Mouse (Mus musculus) thymus, postnatal 36 days (tissue): ENCODE results near the gene Anp32e.
"Not testable (repeated sequence)": the region's sequence is repeated elsewhere in the genome, so short reads cannot be mapped to it uniquely, and the experiment has no call there.

ENCODE experiments used
- DNase-seq, 2 experiments: peaks; one replicate each; pipeline ENCODE4 v3.0.0; 2022; ENCODE audit warnings: mixed read lengths in 2 of 2

Anp32e gene

GRCm38 (mm10) chr3:95904568-95904967 lies 24.5 kb upstream of the Anp32e start, which contains the start of gene Car14:
Gene Car14 (minus strand): TSS chr3:95904691.
- DNase-seq = no peak

DNA sequence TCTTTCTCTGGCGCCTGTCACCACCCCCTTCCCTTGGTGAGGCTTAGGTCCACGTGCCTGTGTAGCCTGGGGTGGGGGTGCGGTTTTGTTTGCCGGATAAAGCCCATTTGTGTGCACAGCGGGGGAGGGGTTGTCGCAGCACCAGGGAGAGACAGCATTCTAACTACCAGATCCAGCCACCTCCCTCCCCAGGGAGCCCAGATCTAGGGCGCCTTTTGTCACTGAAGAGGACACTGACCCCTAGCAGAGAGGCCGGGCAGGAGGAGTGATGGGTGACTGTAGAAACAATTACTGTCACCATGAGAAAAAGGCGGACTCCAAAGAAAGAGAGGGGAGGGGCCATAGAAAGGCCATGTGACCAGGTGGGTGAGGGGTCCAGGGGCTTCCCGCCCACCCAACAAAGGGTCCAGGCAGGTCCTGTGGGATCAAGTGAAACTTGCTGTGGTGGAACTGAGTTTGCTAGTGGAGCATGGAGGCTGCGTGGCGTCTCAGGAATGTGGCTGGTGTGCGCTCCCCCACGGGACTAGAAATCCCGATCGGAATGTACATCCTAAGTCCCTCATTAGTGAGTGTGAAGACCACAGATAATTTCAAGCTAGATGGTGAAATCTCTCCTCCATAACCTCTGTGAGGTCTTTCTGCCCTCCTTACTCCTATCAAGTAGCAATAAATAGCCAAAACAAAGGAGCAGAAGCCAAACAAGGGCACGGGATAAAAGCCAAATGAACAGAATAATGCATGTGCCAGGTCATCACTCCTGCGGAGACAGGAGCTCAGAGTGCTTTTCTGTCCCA lies 23.7 kb upstream of the Anp32e start:
- DNase-seq = peak; percentile 36 to 61

- peak; percentile 58 to 62 for DNase-seq
Measured at GRCm38 (mm10) chr3:95905940-95906492, 23.0 kb upstream of the Anp32e start.

DNA sequence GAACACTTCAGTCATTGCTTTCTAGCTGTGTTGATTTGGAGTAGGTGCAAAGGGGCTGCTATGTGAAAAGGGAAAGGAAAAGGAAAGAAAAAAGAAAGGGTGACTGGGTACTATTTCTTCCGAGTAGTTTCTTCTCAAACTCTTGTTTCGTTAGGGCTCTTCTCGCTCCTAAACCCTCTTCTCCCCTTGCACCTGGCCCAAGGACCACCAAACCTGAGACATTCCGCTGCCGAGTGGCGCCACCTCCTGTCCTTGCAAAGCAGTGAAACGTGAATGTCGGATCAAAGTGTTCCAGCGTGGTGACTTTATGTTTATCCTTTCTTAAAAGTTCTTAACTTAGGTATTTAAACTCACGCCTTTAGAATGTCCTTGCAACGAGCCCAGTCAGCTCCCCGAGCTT lies 22.2 kb upstream of the Anp32e start:
- peak; percentile 80 to 81 for DNase-seq

- DNase-seq = no peak
Measured at GRCm38 (mm10) chr3:95907613-95908012, 21.4 kb upstream of the Anp32e start.

GRCm38 (mm10) chr3:95914706-95915105 lies 14.3 kb upstream of the Anp32e start:
- DNase-seq = no peak

DNA sequence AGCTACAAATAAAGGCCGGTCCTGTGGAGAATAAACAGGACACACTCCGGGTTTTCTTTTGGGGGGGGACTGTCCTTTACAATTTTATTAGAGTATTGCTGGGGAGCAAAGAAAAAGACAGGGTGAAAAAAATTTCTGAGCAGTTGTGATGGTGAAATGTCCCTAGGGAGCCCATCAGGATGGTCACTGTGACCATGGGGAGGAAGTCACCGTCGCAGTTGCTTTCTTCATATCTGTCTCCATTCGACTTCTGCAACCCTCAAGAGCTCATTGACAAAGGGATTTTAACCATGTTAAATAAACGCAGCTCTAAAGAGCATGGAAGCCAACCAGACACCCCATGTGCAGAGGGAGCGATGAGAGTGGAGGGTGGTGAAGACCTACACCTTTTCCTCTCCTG lies 12.3 kb upstream of the Anp32e start:
- no peak for DNase-seq

GRCm38 (mm10) chr3:95920532-95920931 lies 8.5 kb upstream of the Anp32e start:
- DNase-seq = not testable (repeated sequence)

GRCm38 (mm10) chr3:95923429-95923828 lies 5.6 kb upstream of the Anp32e start:
- DNase-seq = not testable (repeated sequence)

DNA sequence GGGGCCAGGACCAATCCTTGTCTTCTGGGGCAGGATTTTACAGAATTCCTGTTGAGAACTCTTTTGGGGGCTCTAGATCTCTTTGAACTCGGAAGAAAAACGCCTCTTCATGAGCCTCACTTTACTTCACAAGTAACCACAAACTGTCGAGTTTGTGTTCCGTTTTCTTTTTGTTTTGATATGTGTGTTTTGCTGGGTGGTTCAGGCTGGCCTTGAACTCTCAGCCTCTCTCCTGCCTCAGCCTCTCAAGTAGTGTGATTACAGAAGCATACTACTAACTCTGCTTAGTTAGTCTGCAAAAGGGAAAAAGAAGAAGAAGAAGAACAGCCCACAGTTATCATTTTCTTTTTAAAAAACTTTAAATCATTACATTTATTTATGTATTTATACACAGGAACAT lies 4.9 kb upstream of the Anp32e start:
- peak; percentile 19 to 49 for DNase-seq

GRCm38 (mm10) chr3:95925087-95925486 lies 4.0 kb upstream of the Anp32e start:
- no peak for DNase-seq

DNA sequence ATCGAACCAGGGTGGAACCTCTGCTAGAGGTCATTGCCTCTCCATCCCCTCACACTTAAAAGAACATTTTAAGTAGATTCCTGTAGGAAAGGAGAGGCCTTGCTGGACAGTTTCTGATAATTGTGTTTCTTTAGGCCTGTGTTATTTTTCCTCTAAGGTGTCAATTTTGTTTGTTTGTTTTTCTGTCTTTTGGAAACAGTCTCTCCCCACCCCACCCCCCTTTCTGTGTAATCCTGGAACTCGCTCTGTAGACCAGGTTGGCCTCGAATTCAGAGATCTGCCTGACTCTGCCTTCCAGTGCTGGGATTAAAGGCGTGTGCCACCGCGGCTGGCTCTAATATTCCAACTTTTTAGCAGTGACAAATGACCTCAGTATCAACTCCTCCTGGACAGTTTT lies 787 bp upstream of the Anp32e start:
- DNase-seq = no peak

DNA sequence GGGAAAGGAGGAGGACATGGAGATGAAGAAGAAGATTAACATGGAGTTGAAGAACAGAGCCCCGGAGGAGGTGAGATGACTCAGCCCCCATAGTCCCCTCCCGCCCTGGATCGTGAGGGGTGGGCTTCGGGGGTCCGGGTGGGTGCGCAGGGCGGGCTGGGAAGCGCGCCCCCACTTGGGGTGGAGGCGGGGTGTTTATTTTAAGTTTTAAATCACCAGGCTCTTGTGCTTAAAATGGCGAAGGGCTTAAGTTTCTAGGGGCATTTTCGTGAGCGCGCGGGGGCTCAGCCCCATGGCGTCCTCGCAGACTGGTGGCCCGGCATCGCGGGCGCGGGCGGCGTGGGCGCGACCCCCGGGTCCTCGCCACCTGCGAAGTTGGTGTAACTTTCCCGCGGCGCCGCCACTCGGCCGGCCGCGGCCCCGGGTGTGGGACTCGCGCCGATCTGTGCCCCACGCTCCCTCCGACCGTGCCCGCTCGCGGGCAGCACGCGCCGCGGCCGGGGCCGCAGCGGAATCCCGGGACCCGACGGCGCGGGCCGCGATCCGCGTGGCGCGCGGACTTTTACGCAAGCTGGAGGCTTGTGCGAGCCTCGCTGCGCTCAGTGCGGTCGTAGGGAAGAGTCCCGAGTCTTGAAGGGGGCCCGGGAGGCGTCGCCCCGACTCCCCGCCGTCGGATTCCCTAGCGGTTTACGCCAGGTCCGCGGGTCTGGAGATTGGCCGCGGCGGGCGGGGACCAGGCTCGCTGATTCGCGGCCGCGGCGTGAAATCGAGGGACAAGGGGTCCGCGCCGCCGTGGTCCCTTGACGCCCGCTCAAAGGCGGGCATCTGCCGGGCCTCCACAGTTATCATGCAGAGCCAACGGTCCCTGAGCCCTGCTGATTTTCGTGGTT lies 780 bp downstream of the Anp32e start:
- peak; percentile 61 to 69 for DNase-seq

DNA sequence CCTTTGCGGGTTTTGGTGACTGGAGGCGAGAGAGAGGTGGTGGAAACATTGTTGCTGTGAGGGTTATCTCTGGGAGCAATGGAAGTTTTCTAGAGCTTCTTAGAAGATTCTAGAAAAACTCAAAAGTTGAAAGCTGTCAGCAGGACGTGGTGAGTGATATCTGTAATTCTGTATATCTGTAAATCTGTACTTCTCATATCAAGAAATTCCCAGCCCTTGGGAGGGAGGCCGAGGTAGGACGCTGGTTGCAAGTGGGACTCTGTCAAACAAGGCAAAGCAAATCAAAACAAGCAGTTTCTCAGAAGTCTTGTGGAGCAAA lies 1.4 kb downstream of the Anp32e start:
- DNase-seq = peak in 1 of 2 experiments; percentile 35

GRCm38 (mm10) chr3:95931471-95931870 lies 2.4 kb downstream of the Anp32e start:
- no peak for DNase-seq

DNA sequence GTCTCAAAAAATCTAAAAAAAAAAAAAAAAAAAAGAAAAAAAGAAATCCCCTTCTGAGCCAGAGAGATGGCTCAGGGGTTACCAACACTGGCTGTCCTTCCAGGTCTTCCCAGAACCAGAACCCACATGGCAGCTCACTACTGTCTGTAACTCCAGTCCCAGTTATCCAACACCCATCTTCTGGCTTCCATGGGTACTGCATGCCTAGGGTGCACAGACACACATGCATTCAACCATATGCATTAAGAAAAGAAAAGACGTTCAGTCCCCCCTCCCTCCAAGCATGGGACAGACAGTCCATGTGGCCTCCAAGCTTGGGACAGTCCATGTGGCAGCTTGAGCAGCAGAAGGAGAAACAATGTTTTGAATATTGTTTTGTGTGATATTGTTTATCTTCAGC lies 3.1 kb downstream of the Anp32e start:
- DNase-seq = no peak

GRCm38 (mm10) chr3:95932566-95932965 lies 3.5 kb downstream of the Anp32e start:
- DNase-seq = no peak

- no peak for DNase-seq
Measured at GRCm38 (mm10) chr3:95933111-95933750, 4.2 kb downstream of the Anp32e start.

DNA sequence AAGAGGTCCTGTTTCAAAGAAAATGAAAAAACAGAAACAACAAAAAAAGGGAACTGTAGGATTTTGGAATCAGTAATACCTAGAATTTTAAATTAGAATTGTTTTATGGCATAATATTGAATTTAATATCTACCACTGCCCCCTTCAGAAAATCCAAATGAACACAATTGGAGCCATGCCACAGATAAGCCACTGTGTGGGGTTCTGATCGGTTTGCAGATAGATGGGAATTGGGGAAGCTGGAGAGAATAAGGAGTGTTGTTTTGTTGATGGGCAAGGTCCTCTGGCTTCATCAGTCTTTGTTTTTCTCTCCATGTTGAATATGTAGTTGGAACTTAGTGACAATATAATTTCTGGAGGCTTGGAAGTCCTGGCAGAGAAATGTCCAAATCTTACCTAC lies 5.4 kb downstream of the Anp32e start:
- no peak for DNase-seq

DNA sequence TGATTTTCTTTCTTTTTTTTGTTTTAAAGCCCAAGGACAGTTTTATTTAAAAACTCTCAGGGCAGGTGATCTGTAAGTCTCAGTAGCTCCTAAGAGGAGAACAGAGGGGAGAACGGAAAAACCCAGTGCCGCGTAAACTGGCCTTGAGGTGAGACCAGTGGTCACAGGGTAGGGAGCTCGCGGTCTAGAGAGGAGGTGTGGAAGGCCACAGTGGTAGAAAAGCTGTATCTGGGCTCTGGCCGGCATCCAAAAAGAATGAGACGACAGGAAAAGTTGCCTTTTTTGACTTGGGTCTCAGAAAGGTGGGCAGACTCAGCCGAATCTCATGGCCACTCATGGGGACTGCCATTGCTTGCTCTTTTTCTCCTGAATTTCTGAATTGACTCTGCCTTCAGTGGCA lies 9.2 kb downstream of the Anp32e start:
- no peak for DNase-seq

- peak; percentile 22 to 36 for DNase-seq
Measured at GRCm38 (mm10) chr3:95938835-95939234, 9.8 kb downstream of the Anp32e start.

DNA sequence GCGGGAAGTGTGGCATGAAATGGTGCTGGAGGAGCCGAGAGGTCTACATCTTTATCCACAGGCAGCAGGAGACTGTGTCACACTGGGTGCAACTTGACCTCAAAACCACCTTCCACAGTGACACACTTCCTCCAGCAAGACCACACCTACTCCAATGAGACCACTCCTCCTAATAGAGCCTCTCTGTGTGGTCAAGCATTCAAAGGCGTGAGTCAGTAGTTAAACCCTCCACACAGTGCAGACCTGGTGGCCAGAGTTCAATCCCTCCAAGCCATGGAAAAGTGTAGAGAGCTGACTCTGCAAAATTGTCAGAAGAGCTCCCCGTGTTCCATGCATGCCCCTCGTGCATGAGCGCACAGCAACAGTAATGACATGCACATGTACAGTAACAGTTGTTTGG lies 13.7 kb downstream of the Anp32e start:
- DNase-seq = no peak

DNA sequence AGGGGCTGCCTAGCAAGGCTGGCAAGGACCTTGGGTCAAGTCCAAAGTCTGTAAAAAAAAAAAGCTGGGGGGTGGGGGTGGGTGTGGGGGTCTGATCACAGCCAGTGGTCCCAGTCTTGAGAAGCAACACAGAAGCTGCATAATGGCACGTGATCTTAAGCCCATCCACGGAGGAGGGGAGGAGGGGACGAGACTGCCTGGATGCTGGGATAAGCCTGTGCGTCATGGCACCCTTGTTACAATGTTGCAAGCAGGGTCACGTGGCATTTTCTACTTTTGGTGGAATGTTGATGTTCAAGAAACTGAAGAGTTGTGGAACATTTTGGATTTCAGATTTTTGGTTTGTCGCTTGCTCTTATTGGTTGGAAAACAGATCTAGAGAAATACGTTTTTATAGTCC lies 14.2 kb downstream of the Anp32e start:
- DNase-seq = no peak
